Mouse (Mus musculus) brain, embryonic 14.5 days (tissue): ENCODE measurements around the gene Prkca.

ENCODE experiments used
- CTCF ChIP-seq: fragments of 200-500 bp; IDR thresholded peaks from 2 replicates; pipeline ENCODE4 v1.5.1; 2012; ENCODE audit warnings: inconsistent platforms, mild to moderate bottlenecking, moderate library complexity, borderline replicate concordance; ENCODE audit not compliant: insufficient read depth, insufficient read length; ENCODE audit errors: extremely low read depth
- POLR2A ChIP-seq: fragments of 200-500 bp; IDR thresholded peaks from 2 replicates; pipeline ENCODE4 v1.6.1; 2012; ENCODE audit warnings: mild to moderate bottlenecking, inconsistent platforms, borderline replicate concordance; ENCODE audit not compliant: poor library complexity, insufficient read depth, insufficient read length, severe bottlenecking; ENCODE audit errors: extremely low read depth

DNA sequence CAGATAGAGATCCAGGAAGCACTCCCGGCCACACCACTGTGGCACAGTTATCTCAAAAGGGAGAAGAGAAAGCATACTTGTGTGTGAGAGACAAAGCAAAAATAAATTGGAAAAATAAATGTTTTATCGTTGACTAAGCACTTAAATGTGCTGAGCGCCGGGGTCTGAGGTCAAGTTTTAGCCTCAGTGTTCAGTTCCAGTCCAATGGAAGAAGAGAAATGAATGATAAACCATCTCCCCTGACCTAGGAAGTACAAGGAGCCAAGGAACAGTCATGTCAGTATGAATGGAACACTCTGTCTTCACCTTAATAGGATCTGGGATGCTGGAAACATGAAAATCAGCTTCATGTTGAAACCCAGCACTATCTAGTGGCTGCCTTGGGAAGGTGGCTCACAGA is 113.6 kb downstream of the Prkca start:
- TF ChIP-seq POLR2A: no peak
- TF ChIP-seq CTCF: no peak
